Mouse (Mus musculus) CD4-positive, CD25-positive, alpha-beta regulatory T cell, adult 4 months (primary cell): ENCODE data around the gene Dock9. TPM values are rescaled to one million over a fixed set of nuclear protein-coding genes. Genes with fewer than 3 reads are reported as not detected.
"Not testable (repeated sequence)": the region's sequence is repeated elsewhere in the genome, so short reads cannot be mapped to it uniquely, and the experiment has no call there.

ENCODE experiments used
- ATAC-seq: one replicate; pipeline ENCODE4 v1.8.0; 2017
- polyA plus RNA-seq, 2 experiments: library from polyadenylated mRNA; unstranded; fragments of 100-300 nt; shearing (Covaris generic); gene quantifications; one replicate each; pipeline ENCODE4 v1.2.1; 2017

The Dock9 gene
- polyA plus RNA-seq, 2 experiments from 2014 or later = 5.7 to 5.8 TPM

GRCm38 (mm10) chr14:121659061-121659824 is 138.4 kb downstream of the Dock9 start:
- no peak for ATAC-seq

- no peak for ATAC-seq
Observed at GRCm38 (mm10) chr14:121658537-121658936, 139.1 kb downstream of the Dock9 start.

DNA sequence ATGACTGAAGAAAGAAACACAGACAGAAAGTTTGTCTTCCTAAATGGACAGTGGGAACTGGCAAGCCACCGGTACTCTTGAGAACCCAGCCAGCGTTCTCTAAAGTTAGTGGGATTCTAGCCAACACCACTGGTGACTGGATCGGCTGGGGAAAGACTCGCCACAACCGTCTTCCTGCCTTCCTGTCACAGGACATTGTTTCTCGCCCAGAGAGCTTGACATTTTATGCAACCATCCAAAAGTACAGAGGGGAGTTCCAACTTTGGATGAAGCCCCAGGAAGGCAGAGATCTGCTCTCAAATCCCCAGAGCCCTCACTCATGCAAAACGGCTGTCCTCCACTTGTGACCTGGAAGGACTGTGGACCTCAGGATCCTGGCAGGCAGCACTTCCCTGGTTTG is 140.0 kb downstream of the Dock9 start:
- ATAC-seq = no peak

- ATAC-seq = no peak
Observed at GRCm38 (mm10) chr14:121656912-121657311, 140.7 kb downstream of the Dock9 start.

- ATAC-seq = no peak
Observed at GRCm38 (mm10) chr14:121654977-121655376, 142.7 kb downstream of the Dock9 start.

- ATAC-seq = no peak
Observed at GRCm38 (mm10) chr14:121654416-121654967, 143.1 kb downstream of the Dock9 start.

GRCm38 (mm10) chr14:121653717-121654116 is 143.9 kb downstream of the Dock9 start:
- no peak for ATAC-seq

DNA sequence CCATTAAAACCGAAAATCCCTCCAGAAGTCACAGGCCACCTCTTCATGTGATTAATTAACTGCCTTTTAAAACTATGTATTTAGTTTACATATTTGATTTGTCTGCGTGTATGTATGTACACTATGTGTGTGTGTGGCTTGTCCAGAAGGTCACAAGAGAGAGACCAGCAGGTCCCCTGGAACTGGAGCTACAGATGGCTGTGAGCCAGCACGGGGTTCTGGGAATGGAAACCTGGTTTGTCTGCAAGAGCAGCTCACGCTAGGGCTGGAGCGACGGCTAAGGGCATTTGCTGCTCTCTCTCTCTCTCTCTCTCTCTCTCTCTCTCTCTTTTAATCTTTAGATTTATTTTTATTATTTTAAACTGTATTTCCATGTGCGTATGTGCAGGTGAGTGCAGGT is 144.4 kb downstream of the Dock9 start:
- ATAC-seq = no peak

DNA sequence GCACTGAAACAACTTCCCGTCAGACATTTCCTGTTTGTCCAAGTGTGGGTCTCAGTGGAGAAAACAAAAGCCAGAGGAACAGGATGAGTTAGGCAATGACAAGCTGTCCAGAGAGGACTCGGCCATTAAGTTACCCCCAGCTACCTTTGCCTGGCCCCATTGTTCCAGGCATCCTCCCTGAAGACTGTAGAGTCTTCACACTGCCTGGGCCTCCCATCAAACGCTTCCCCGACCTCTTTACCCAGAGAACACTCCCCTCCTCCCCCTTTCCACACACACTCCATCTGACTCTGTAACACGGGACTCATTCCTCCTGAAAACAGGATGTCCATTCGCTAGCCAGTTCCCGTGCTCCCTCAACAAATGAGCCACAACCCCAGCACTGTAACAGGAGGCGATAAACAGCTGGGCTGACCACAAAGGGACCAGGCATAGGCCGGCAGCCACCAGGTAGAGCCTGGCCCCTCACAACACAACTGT is 149.0 kb downstream of the Dock9 start:
- no peak for ATAC-seq

DNA sequence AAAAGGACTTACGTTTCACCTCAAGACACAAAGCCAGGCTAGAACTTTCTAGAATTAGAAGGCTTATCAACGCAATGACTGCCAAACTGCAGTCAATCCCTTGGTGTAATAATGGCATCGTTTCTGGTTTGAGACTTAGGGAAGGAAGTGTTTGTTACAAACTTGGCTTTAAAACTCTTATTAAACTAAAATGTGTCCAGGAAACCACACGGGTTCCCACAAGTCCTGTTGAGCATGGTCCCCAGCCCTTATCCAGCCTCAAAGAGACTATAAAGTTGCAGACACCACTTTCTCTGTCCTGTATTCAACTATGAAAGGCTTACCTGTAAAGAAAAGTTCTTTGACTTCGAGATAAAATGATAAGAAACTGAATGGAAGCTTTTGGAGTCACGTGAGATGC is 149.9 kb downstream of the Dock9 start:
- ATAC-seq = no peak

DNA sequence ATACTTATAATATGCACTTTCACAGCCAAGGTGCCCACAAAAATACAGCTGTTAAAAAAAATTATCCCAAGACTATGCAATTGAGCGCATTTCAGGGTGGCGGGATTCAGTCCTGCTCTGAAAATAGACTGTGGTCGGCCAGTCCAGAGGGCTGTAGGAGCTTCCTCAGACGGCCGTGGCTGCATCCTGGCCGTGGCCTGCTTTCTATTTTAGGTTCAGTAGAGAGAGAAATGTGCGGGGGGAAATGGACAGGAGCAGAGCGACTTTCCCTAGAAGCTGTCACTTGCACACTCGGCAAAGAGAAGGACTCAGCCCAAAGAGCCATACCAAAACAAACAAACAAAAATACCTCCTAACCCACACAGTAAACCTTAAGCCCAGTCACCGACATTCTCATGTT is 151.0 kb downstream of the Dock9 start:
- ATAC-seq = no peak

DNA sequence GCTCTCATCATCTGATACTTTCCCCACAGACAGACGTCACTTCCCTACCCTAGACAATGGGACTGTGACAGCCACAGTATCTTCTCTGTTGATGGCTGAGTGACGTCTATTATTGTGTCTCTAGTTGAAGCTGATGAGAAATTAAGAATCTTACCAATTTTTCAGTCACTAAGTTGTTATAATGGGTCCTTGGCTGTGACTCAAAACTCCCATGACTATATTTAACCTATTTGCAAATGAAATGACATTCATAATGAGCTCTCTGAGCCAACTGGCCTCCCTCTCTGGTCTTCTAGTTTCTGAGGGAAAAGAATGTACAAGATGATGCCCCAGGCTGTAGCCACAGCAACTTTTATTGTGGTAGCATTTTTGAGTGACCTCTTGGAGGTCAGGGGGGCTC is 153.3 kb downstream of the Dock9 start:
- no peak for ATAC-seq

GRCm38 (mm10) chr14:121641271-121641670 is 156.4 kb downstream of the Dock9 start:
- ATAC-seq = no peak

- no peak for ATAC-seq
Observed at GRCm38 (mm10) chr14:121636935-121637510, 160.6 kb downstream of the Dock9 start.

- ATAC-seq = no peak
Observed at GRCm38 (mm10) chr14:121634736-121635430, 162.8 kb downstream of the Dock9 start.

DNA sequence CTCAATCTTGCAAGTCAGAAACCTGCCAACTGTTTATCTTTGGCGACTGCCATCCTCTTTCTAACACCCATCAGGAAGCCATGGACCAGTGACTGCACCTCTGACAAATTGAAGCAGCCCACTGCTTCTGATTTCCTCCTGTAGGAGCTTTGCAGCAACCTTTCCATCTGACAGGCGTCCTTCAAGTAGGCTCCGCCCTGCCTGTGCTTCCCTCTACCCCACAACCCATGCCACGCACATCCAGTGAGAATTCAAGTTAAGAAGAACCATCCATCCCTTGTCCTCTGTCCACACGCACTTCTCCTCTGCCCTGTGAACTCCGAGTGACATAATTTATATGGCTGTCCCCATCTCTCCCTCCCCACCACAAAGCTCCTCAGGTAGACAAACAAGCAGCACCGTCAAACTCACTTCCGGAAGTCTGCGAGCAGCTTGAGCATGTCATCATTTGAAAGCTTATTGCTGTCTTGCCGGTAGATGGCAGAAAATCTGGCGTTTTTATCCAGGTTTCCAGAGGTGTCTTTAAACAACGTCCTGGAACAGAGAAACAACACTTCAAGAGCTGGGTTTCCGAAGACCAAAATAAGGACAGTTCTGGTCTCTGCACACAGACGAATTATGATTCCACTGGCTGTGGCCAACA is 163.4 kb downstream of the Dock9 start:
- peak; percentile 37 for ATAC-seq

DNA sequence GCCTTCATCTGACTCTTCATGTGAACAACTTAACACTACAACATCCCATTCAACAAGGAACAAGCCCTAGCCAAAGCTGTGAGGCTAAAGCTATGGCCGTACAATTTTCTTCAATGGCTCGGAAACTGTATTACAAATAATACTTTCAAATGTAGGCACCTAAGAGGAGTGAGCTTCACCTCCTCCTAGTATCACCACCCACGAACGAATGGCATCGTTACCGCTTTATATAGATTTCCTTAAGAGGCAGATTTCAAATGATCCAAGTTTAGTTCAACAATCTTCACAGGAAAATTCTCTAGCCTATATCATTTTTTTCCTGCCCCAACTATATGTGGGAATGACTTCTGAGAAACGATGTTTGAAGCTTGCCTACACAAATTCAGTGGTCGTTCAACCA is 165.7 kb downstream of the Dock9 start:
- ATAC-seq = no peak

GRCm38 (mm10) chr14:121626741-121627140 is 170.9 kb downstream of the Dock9 start:
- no peak for ATAC-seq

- ATAC-seq = not testable (repeated sequence)
Observed at GRCm38 (mm10) chr14:121623996-121624542, 173.6 kb downstream of the Dock9 start.

DNA sequence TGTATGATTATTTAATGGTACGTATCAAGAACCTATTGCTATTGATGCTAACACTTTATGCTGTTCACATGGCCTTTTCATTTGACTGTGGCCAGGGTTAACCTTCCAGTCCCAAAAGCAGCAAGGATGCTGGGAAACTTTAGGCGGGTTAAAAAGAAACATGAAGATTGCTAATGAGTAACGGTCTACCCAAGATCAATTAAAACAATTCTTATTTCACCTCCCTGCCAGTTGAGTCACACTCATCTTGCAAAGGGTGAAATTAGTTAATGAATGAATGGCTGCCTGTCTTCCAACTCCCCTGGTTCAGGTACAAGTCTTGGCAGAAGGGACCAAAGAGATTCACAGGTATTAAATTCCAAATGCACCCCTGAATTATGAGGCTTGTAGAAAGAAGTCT is 175.8 kb downstream of the Dock9 start:
- ATAC-seq = no peak

GRCm38 (mm10) chr14:121620567-121620966 is 177.1 kb downstream of the Dock9 start:
- no peak for ATAC-seq

DNA sequence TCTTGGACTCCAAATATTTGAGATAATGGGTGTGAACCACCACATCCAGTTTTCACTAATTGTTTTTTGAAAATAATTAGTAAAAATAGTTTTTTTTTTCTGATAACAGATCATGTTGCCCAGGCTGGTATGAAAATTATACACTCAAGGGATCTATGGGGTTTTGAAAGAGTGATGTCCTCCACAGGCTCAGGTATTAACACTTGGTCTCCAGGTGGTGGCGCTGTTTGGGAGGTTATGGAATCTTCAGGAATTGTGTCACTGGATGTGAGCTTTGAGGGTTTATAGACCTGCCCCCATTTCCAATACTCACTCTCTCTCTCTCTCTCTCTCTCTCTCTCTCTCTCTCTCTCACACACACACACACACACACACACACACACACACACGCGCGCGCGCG is 177.5 kb downstream of the Dock9 start:
- no peak for ATAC-seq
